Mouse (Mus musculus) limb, embryonic 12.5 days (tissue): ENCODE measurements at regions not wholly inside any gene's neighbourhood (a gene's known extent, or its start where the extent isn't known, plus 50 kb on each side); places are given as distances from the start of the nearest gene placed in this dataset.

ENCODE experiments used
- ATAC-seq: fragments of 200-750 bp; cut with Nextera tagmentation; 2 replicates; pipeline ENCODE4 v1.8.0; 2017; ENCODE audit warnings: low read depth, moderate TSS enrichment; ENCODE audit not compliant: insufficient number of reproducible peaks, insufficient read depth, low FRiP score, low TSS enrichment
- H3K27ac ChIP-seq: fragments of 300-500 bp; sonication (generic); 2 replicates; pipeline ENCODE4 v1.5.1; 2016; ENCODE audit warnings: mild to moderate bottlenecking, moderate library complexity
- H3K27me3 ChIP-seq: fragments of 300-500 bp; sonication (generic); 2 replicates; pipeline ENCODE4 v1.6.1; 2016; ENCODE audit warnings: mild to moderate bottlenecking, moderate library complexity
- H3K36me3 ChIP-seq: fragments of 300-500 bp; sonication (generic); 2 replicates; pipeline ENCODE4 v1.6.1; 2016; ENCODE audit warnings: mild to moderate bottlenecking, moderate library complexity
- H3K4me1 ChIP-seq: fragments of 300-500 bp; sonication (generic); replicated peaks from 2 replicates; pipeline ENCODE4 v1.6.1; 2016
- H3K4me2 ChIP-seq: fragments of 300-500 bp; sonication (generic); 2 replicates; pipeline ENCODE4 v1.6.1; 2016; ENCODE audit warnings: mild to moderate bottlenecking, moderate library complexity
- H3K4me3 ChIP-seq: fragments of 300-500 bp; sonication (generic); replicated peaks from 2 replicates; pipeline ENCODE4 v1.5.1; 2016; ENCODE audit warnings: mild to moderate bottlenecking
- H3K9ac ChIP-seq: fragments of 300-500 bp; sonication (generic); replicated peaks from 2 replicates; pipeline ENCODE4 v1.6.1; 2016; ENCODE audit warnings: mild to moderate bottlenecking, moderate library complexity
- H3K9me3 ChIP-seq: fragments of 300-500 bp; sonication (generic); 2 replicates; pipeline ENCODE4 v1.6.1; 2016; ENCODE audit warnings: mild to moderate bottlenecking, moderate library complexity
- WGBS: fragments of 180-500 bp; shearing (Covaris S2); methylation state at CpG from one replicate; pipeline ENCODE4 v1.1.7; 2016; 5-methylcytosine and 5-hydroxymethylcytosine counted together

- Histone ChIP-seq H3K27ac (peak overlapping the region; percentile 59; the same call in 1 of the 2 replicates), H3K4me3 (no peak overlapping the region), H3K27me3 (no peaks in the 10 kb centered on the region), H3K4me1 (no peaks in the 10 kb centered on the region), H3K36me3 (no peaks in the 10 kb centered on the region), H3K9ac (no peak overlapping the region), H3K4me2 (no peak overlapping the region), H3K9me3 (no peaks in the 10 kb centered on the region)
- ATAC-seq: no peak
- 72% methylated on average over 3 of the region's 3 CpGs for WGBS
Observed at GRCm38 (mm10) chr13:90738513-90738912, 166.6 kb downstream of the Atp6ap1l start.

- no peaks in the 10 kb centered on the region for H3K27me3 ChIP-seq
- no peaks in the 10 kb centered on the region for H3K4me1 ChIP-seq
- no peaks in the 10 kb centered on the region for H3K9me3 ChIP-seq
- no peaks in the 10 kb centered on the region for H3K36me3 ChIP-seq
- H3K4me3 ChIP-seq: no peak overlapping the region
- no peak overlapping the region for H3K9ac ChIP-seq
- H3K4me2 ChIP-seq: no peak overlapping the region
- 94% methylated on average over 3 of the region's 3 CpGs for WGBS
- no peak overlapping the region for H3K27ac ChIP-seq
- no peak for ATAC-seq
Observed at GRCm38 (mm10) chr13:90733265-90733664, 171.9 kb downstream of the Atp6ap1l start.

- no peaks in the 10 kb centered on the region for H3K36me3 ChIP-seq
- no peak for ATAC-seq
- no peaks in the 10 kb centered on the region for H3K27me3 ChIP-seq
- H3K9ac ChIP-seq: no peak overlapping the region
- no peaks in the 10 kb centered on the region for H3K4me1 ChIP-seq
- no peak overlapping the region for H3K27ac ChIP-seq
- no peaks in the 10 kb centered on the region for H3K9me3 ChIP-seq
- no peak overlapping the region for H3K4me2 ChIP-seq
- no peak overlapping the region for H3K4me3 ChIP-seq
Observed at GRCm38 (mm10) chr13:90729078-90729477, 176.1 kb downstream of the Atp6ap1l start.

- Histone ChIP-seq H3K9me3 (no peaks in the 10 kb centered on the region), H3K4me3 (no peak overlapping the region), H3K27me3 (no peaks in the 10 kb centered on the region), H3K9ac (no peak overlapping the region), H3K27ac (no peak overlapping the region), H3K4me2 (no peak overlapping the region), H3K36me3 (no peaks in the 10 kb centered on the region), H3K4me1 (0 out of 2 replicates have a peak, but pooled peaks cover 7% of the 10 kb centered on the region)
- no peak for ATAC-seq
- 71% methylated on average over 4 of the region's 4 CpGs for WGBS
Observed at GRCm38 (mm10) chr13:90727816-90728215, 177.3 kb downstream of the Atp6ap1l start.

GRCm38 (mm10) chr13:90725053-90725827, 179.9 kb downstream of the Atp6ap1l start:
- Histone ChIP-seq H3K9ac (no peak overlapping the region), H3K27me3 (no peaks in the 10 kb centered on the region), H3K36me3 (no peaks in the 10 kb centered on the region), H3K27ac (no peak overlapping the region), H3K4me2 (no peak overlapping the region), H3K9me3 (no peaks in the 10 kb centered on the region), H3K4me1 (0 out of 2 replicates have a peak, but pooled peaks cover 9% of the 10 kb centered on the region), H3K4me3 (no peak overlapping the region)
- no peak for ATAC-seq
- WGBS: 83% methylated on average over 10 of the region's 10 CpGs

- no peaks in the 10 kb centered on the region for H3K9me3 ChIP-seq
- H3K4me3 ChIP-seq: no peak overlapping the region
- H3K4me2 ChIP-seq: no peak overlapping the region
- no peaks in the 10 kb centered on the region for H3K36me3 ChIP-seq
- 0 out of 2 replicates have a peak, but pooled peaks cover 9% of the 10 kb centered on the region for H3K4me1 ChIP-seq
- H3K27ac ChIP-seq: no peak overlapping the region
- no peaks in the 10 kb centered on the region for H3K27me3 ChIP-seq
- WGBS: 93% methylated on average over 3 of the region's 3 CpGs
- no peak overlapping the region for H3K9ac ChIP-seq
- ATAC-seq: no peak
Observed at GRCm38 (mm10) chr13:90724598-90724997, 180.6 kb downstream of the Atp6ap1l start.

GRCm38 (mm10) chr13:90723533-90723898, 181.6 kb downstream of the Atp6ap1l start:
- Histone ChIP-seq H3K4me1 (0 out of 2 replicates have a peak, but pooled peaks cover 9% of the 10 kb centered on the region), H3K4me3 (no peak overlapping the region), H3K27me3 (no peaks in the 10 kb centered on the region), H3K9ac (no peak overlapping the region), H3K4me2 (no peak overlapping the region), H3K9me3 (no peaks in the 10 kb centered on the region), H3K36me3 (no peaks in the 10 kb centered on the region), H3K27ac (no peak overlapping the region)
- ATAC-seq: no peak
- WGBS: 68% methylated on average over 3 of the region's 3 CpGs

GRCm38 (mm10) chr13:90722599-90723532, 182.3 kb downstream of the Atp6ap1l start:
- H3K9ac ChIP-seq: no peak overlapping the region

GRCm38 (mm10) chr13:90684324-90684723, 220.8 kb downstream of the Atp6ap1l start:
- H3K4me3 ChIP-seq: no peak overlapping the region
- no peaks in the 10 kb centered on the region for H3K36me3 ChIP-seq
- no peaks in the 10 kb centered on the region for H3K27me3 ChIP-seq
- no peak for ATAC-seq
- no peaks in the 10 kb centered on the region for H3K4me1 ChIP-seq
- no peak overlapping the region for H3K4me2 ChIP-seq
- no peak overlapping the region for H3K9ac ChIP-seq
- H3K27ac ChIP-seq: no peak overlapping the region
- 0 out of 2 replicates have a peak, but pooled peaks cover 3% of the 10 kb centered on the region for H3K9me3 ChIP-seq
- 85% methylated on average over 2 of the region's 2 CpGs for WGBS

More at GRCm38 (mm10) chr13:90722599-90723532, 182.3 kb downstream of the Atp6ap1l start:
- Histone ChIP-seq H3K36me3 (no peaks in the 10 kb centered on the region), H3K4me1 (0 out of 2 replicates have a peak, but pooled peaks cover 9% of the 10 kb centered on the region), H3K27ac (peak overlapping the region; percentile 30; the same call in 1 of the 2 replicates), H3K4me2 (no peak overlapping the region), H3K27me3 (no peaks in the 10 kb centered on the region), H3K4me3 (no peak overlapping the region), H3K9me3 (no peaks in the 10 kb centered on the region)
- WGBS: 52% methylated on average over 8 of the region's 8 CpGs
- ATAC-seq: no peak

GRCm38 (mm10) chr13:90679162-90680010, 225.8 kb downstream of the Atp6ap1l start:
- ATAC-seq: peak; percentile 76
- no peak overlapping the region for H3K9ac ChIP-seq
- no peak overlapping the region for H3K4me3 ChIP-seq
- H3K36me3 ChIP-seq: no peaks in the 10 kb centered on the region
- WGBS: 30% methylated on average over 8 of the region's 8 CpGs
- peaks cover 7% of the 10 kb centered on the region; the same call in 1 of the 2 replicates for H3K4me1 ChIP-seq
- H3K9me3 ChIP-seq: 0 out of 2 replicates have a peak, but pooled peaks cover 3% of the 10 kb centered on the region
- no peaks in the 10 kb centered on the region for H3K27me3 ChIP-seq
- H3K4me2 ChIP-seq: 0 out of 2 replicates have a peak overlapping the region, but pooled peaks have one; percentile 13
- H3K27ac ChIP-seq: no peak overlapping the region
